Mouse (Mus musculus) midbrain, embryonic 14.5 days (tissue): ENCODE data around the gene Senp8. TPM values are rescaled to one million over a fixed set of nuclear protein-coding genes. Genes with fewer than 3 reads are reported as not detected.

ENCODE experiments used
- ATAC-seq: fragments of 200-750 bp; cut with Nextera tagmentation; 2 replicates; pipeline ENCODE4 v1.8.0; 2017; ENCODE audit warnings: moderate number of reproducible peaks, moderate library complexity; ENCODE audit not compliant: low FRiP score, low TSS enrichment
- DNase-seq: peaks from one replicate; pipeline ENCODE4 v3.0.0-alpha.2; 2015
- H3K27ac ChIP-seq: fragments of 300-500 bp; sonication (generic); replicated peaks from 2 replicates; pipeline ENCODE4 v1.5.1; 2014; ENCODE audit warnings: mild to moderate bottlenecking, low read depth, low read length, moderate library complexity
- H3K27me3 ChIP-seq: fragments of 300-500 bp; sonication (generic); 2 replicates; pipeline ENCODE4 v1.6.1; 2014; ENCODE audit warnings: low read length, control low read depth, mixed read lengths; ENCODE audit not compliant: control insufficient read depth, insufficient read depth
- H3K36me3 ChIP-seq: fragments of 300-500 bp; sonication (generic); 2 replicates; pipeline ENCODE4 v1.6.1; 2014; ENCODE audit warnings: low read length, control low read depth; ENCODE audit not compliant: control insufficient read depth, insufficient read depth
- H3K4me1 ChIP-seq: fragments of 300-500 bp; sonication (generic); 2 replicates; pipeline ENCODE4 v1.6.1; 2014; ENCODE audit warnings: mild to moderate bottlenecking, antibody characterized with exemption, low read length, control low read depth; ENCODE audit not compliant: control insufficient read depth, insufficient read depth
- H3K4me2 ChIP-seq: fragments of 300-500 bp; sonication (generic); 2 replicates; pipeline ENCODE4 v1.6.1; 2014; ENCODE audit warnings: mild to moderate bottlenecking, low read length, moderate library complexity
- H3K4me3 ChIP-seq: fragments of 300-500 bp; sonication (generic); replicated peaks from 2 replicates; pipeline ENCODE4 v1.5.1; 2014; ENCODE audit warnings: low read depth, low read length
- H3K9ac ChIP-seq: fragments of 300-500 bp; sonication (generic); replicated peaks from 2 replicates; pipeline ENCODE4 v1.6.1; 2014; ENCODE audit warnings: mild to moderate bottlenecking, low read length, moderate library complexity
- H3K9me3 ChIP-seq: fragments of 300-500 bp; sonication (generic); 2 replicates; pipeline ENCODE4 v1.6.1; 2016; ENCODE audit warnings: low read length, control low read depth, mixed read lengths; ENCODE audit not compliant: control insufficient read depth
- WGBS: fragments of 180-500 bp; shearing (Covaris S2); extraction: QIAGEN DNeasy Blood & Tissue Kit; methylation state at CpG from one replicate; pipeline ENCODE4 v1.1.7; 2014; 5-methylcytosine and 5-hydroxymethylcytosine counted together
- polyA plus RNA-seq: library from polyadenylated mRNA; unstranded; fragments of >200 nt; fragmentation: Nextera tagmentation; extraction: Ambion mirVana; gene quantifications from 2 replicates; pipeline ENCODE4 v1.2.1, GENCODE M21; 2014

Gene Senp8
- polyA plus RNA-seq, 1 experiment from 2014 or later = 16.4 TPM

DNA sequence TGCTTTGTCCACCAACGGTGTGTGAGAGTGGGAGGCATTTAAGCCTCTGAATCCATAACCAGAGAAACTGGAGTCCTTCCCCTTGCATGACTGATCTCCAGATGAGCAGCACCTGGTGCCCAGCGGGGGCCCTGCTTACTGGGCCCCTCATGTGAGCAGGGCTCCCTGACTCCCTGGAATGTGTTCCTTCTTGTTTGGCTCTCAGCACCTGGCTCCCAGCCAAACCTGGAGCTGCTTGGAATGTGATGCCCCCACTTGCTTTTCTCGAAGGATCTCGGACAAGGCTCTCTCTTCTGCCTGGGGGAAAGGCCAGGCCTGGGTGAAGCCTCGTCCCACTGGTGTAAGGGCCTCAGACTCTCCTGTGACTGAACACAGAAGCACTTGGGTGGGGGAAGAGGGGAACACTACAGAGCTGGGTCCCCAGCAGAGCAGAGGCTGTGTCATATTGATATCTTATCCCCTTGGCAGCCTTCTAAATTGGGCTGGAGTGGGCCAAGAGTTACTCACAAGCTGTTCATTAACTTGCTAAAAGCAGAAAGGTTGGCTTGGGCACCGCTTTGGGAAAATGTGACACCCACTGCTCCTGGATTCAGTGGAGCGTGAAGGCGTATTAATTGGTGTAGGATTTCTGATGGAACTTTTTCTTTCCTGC lies 26.6 kb downstream of the Senp8 start:
- Histone ChIP-seq H3K36me3 (no peaks in the 10 kb centered on the region), H3K9ac (no peak overlapping the region), H3K4me3 (no peak overlapping the region), H3K27ac (no peak overlapping the region), H3K9me3 (no peaks in the 10 kb centered on the region), H3K4me2 (no peak overlapping the region), H3K4me1 (peaks cover 8% of the 10 kb centered on the region; the same call in 1 of the 2 replicates), H3K27me3 (no peaks in the 10 kb centered on the region)
- 64% methylated on average over 8 of the region's 8 CpGs for WGBS
- no peak for ATAC-seq
- peak; percentile 13 for DNase-seq

DNA sequence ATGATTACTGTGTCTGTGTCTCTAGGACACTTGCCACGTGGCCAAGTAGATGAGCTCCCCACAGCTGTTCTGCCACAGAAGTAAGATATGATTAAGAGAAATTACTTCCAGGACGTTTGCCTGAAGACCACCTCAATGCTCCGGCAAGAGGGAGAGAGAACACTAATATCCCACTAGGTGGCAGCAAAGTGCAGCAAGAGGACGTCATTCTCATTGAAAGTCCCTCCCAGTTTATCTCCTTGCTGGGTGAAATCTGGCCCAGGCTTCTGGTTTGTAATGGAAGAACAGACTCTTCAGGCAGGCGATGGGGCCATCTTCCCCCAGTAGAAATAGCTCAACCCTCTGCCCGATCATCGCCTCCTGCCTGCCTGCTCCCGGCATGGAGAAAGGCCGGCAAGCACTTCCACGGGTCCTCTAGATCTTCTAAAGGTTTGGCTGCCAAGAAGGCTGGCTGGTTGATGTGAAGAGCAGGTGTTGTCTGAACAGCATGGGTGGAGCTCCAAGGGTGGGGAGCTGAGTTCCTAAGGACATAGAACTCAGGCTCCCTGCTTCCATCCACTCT lies 27.3 kb downstream of the Senp8 start:
- ATAC-seq = no peak

DNA sequence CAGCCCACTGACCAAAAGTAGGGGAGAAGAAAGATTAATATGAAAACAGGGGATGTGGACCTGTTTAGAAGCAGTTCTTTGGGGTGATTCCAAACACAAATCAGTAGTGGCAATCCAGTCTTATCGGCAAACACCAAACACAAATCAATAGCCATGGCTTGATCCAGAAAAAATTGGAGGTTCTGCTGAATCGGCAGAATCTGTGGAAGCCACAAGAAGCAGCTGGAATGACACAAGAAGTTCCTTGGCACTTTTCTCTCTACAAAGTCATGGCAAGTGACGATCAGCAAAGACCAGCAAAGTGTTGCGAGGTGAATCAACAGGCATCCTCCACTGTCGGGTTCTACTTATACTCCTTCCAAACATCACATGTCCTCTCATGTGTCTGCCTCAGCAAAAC lies 29.4 kb downstream of the Senp8 start:
- DNase-seq (no peak), ATAC-seq (no peak)
- no peak overlapping the region for H3K9ac ChIP-seq
- H3K27ac ChIP-seq = no peak overlapping the region
- H3K4me3 ChIP-seq = no peak overlapping the region
- no peaks in the 10 kb centered on the region for H3K27me3 ChIP-seq
- no peaks in the 10 kb centered on the region for H3K9me3 ChIP-seq
- peaks cover 8% of the 10 kb centered on the region; the same call in 1 of the 2 replicates for H3K4me1 ChIP-seq
- H3K4me2 ChIP-seq = no peak overlapping the region
- WGBS = 91% methylated on average over 5 of the region's 5 CpGs
- no peaks in the 10 kb centered on the region for H3K36me3 ChIP-seq

More for the DNA sequence above, 27.3 kb downstream of the Senp8 start:
- Histone ChIP-seq H3K9me3 (no peaks in the 10 kb centered on the region), H3K36me3 (no peaks in the 10 kb centered on the region), H3K27ac (no peak overlapping the region), H3K27me3 (no peaks in the 10 kb centered on the region), H3K4me3 (no peak overlapping the region), H3K4me1 (peaks cover 8% of the 10 kb centered on the region; the same call in 1 of the 2 replicates), H3K4me2 (peak overlapping the region; percentile 36), H3K9ac (no peak overlapping the region)
- peak; percentile 94 for DNase-seq
- WGBS = 21% methylated on average over 10 of the region's 10 CpGs

DNA sequence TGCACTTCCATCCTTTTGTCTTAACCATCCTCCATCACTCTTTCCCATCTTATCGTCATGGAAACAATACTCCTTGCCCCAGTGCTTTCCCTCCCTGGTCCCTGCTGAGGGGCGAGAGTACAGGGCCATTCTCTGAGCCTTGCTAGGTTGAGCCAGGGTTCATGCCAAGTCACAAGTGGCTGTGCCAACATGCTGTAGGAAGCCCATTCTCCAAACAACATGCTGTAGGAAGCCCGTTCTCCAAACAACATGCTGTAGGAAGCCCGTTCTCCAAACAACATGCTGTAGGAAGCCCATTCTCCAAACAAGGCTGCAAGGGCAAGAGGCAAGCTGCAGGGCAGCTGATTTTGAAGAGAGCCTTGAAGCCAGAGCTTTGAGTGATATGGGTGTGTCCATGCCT lies 32.3 kb downstream of the Senp8 start:
- Histone ChIP-seq H3K9me3 (no peaks in the 10 kb centered on the region), H3K4me3 (no peak overlapping the region), H3K27me3 (no peaks in the 10 kb centered on the region), H3K27ac (no peak overlapping the region), H3K4me2 (no peak overlapping the region), H3K4me1 (0 out of 2 replicates have a peak, but pooled peaks cover under 1% of the 10 kb centered on the region), H3K36me3 (no peaks in the 10 kb centered on the region), H3K9ac (no peak overlapping the region)
- no peak for DNase-seq
- no peak for ATAC-seq
- WGBS = 90% methylated on average over 4 of the region's 4 CpGs

DNA sequence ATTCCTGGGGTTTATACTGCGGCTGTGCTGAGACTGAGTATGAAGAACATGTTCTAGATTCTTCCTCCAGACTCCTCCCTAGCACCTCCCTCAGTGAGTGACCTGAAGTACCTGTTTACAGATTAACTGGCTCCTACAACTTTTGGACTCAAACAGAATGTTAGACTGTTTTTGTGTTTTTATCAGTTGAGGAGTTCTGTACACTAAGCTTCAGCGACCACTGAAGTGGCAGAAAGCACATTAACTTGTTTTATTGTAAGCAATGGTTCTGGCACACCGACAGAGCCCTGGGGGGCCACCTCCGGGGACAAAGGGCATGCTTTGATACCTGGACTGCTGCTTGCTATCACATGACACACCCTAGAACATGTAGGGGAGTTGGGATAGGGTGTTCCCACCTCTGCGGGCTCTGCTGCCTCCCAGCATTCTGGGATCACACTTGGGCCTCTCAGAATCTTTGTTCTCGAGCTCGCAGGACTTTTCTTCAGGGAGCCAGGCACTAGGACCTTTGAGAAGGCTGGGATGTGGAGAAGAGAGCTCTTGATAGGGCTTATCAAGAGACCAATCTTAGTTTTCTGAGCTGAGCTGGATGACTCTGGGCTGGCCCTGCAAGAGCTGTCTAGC lies 34.1 kb downstream of the Senp8 start:
- Histone ChIP-seq H3K9me3 (no peaks in the 10 kb centered on the region), H3K27me3 (no peaks in the 10 kb centered on the region)
- ATAC-seq = no peak

DNA sequence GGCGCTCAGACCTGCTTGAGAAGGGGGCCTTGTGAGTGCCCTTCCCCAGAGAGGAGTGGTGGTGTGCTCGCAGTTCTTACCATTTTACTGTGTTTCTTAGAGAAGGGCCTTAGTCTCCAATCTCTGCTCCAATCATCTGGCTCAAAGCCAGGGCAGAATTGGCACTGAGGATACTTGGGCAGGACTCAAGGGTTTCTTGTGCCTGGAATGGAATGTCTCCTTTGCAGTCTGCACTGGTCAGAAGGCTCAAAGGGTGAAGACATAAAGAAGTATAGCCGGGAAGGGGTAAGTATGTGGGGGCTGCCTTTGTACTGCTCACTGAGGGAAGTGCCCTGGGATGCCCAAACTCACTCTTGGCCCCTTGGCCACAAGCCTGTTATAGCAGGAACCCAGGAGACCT lies 41.3 kb downstream of the Senp8 start:
- Histone ChIP-seq H3K9ac (no peak overlapping the region), H3K36me3 (no peaks in the 10 kb centered on the region), H3K9me3 (no peaks in the 10 kb centered on the region), H3K4me2 (no peak overlapping the region), H3K4me1 (no peaks in the 10 kb centered on the region), H3K4me3 (no peak overlapping the region), H3K27me3 (no peaks in the 10 kb centered on the region), H3K27ac (no peak overlapping the region)
- DNase-seq (no peak), ATAC-seq (no peak)
- WGBS = 91% methylated on average over 3 of the region's 3 CpGs

More for the DNA sequence above, 34.1 kb downstream of the Senp8 start:
- 84% methylated on average over 7 of the region's 7 CpGs for WGBS
- H3K36me3 ChIP-seq = no peaks in the 10 kb centered on the region
- H3K4me2 ChIP-seq = no peak overlapping the region
- no peak overlapping the region for H3K4me3 ChIP-seq
- no peak overlapping the region for H3K9ac ChIP-seq
- H3K27ac ChIP-seq = no peak overlapping the region
- DNase-seq = no peak
- no peaks in the 10 kb centered on the region for H3K4me1 ChIP-seq

DNA sequence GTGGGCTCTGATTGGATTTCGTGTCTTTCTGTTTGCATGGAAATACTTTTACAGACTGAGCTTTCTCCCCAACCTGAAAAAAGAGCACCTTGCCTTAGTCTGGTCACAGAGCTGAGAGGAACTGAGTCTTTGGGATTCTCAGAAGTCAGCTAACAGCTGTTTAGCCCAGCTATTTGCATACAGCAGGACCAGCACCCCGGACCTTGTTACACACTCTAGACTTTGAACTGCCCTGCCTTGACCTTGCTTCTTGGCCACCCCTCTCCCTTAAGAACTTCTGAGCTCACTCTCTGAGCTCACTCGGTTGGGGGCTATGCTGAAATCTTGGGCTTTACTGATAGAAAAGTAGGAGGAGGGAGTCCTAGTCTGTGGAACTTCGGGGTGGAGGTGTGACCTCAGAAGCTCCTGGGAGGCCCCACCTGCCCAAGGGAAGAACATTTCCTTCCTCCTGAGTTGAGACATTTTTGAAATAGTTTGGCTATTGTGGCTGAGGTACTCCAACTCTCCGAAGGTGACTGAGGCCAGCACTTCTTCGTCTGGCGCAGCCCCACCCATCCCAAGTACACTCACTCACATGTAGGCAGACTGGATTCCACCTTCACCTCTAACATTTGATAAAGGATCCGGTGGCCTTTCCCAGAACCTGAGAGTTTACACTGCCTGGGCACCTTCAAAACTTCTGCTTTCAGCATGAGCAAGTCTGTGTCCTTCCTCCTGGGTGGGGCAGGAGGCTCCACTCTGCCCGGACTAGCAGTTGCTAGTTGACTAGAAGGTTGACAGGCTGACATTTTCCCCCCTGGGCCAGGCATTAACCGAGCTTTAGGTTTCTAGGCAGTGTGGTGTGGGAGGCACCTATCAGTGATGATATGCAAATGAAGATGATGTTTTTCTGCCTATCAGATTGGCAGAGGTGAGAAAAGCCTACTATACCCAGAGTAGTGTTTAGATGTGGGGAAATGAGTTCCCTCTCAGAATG lies 43.4 kb downstream of the Senp8 start:
- ATAC-seq (no peak), DNase-seq (no peak)
- no peak overlapping the region for H3K4me2 ChIP-seq
- no peaks in the 10 kb centered on the region for H3K36me3 ChIP-seq
- H3K4me3 ChIP-seq = no peak overlapping the region
- WGBS = 65% methylated on average over 10 of the region's 10 CpGs
- no peaks in the 10 kb centered on the region for H3K4me1 ChIP-seq
- H3K27ac ChIP-seq = no peak overlapping the region
- H3K27me3 ChIP-seq = no peaks in the 10 kb centered on the region
- no peak overlapping the region for H3K9ac ChIP-seq
- no peaks in the 10 kb centered on the region for H3K9me3 ChIP-seq

DNA sequence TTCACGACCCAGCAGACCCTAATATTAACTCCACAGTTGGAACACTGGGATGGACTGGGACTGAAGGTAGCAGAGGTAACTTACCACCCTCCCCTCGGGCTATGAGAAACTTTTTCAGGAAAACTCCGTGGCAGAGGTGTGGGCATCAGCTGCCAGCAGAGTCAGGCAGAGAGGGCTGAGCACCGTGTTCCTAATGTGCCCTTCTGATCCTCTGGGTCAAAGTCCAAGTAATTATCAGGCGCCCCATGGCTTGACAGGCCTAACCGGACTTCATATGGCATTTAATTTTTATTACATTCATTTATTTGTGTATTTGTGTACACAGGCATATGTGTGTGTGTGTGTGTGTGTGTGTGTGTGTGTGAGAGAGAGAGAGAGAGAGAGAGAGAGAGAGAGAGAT lies 47.4 kb downstream of the Senp8 start:
- H3K4me3 ChIP-seq = no peak overlapping the region
- no peak overlapping the region for H3K4me2 ChIP-seq
- H3K9me3 ChIP-seq = no peaks in the 10 kb centered on the region
- DNase-seq (no peak), ATAC-seq (no peak)
- no peak overlapping the region for H3K27ac ChIP-seq
- no peaks in the 10 kb centered on the region for H3K36me3 ChIP-seq
- WGBS = 72% methylated on average over 6 of the region's 6 CpGs
- H3K4me1 ChIP-seq = no peaks in the 10 kb centered on the region
- H3K27me3 ChIP-seq = no peaks in the 10 kb centered on the region
- no peak overlapping the region for H3K9ac ChIP-seq
